Comparison of ENCODE assay signal across 8 mouse cellular contexts in genomic region chr16:33062682-33063131, GRCm38 (mm10). TPM values are rescaled to one million over a fixed set of nuclear protein-coding genes. Genes with fewer than 3 reads are reported as not detected.
DNase-seq lines count a peak whose midpoint lies in the region; ATAC-seq and TF ChIP-seq lines count a peak whose summit lies in the region.

No protein-coding gene starts in this region.

- H3K4me3 ChIP-seq in heart, embryonic 11.5 days (ENCODE audit: low read depth, low read length), result peak overlapping the region; percentile 74
- peak overlapping the region; percentile 81 for H3K4me3 ChIP-seq in intestine, embryonic 16.5 days (ENCODE audit: low read length)
- peak overlapping the region; percentile 81 for H3K4me3 ChIP-seq in liver, adult 2 months (ENCODE audit: insufficient read depth, low read depth, low read length)
- H3K4me3 ChIP-seq in myocyte, result peak overlapping the region; percentile 25

- peak overlapping the region; percentile 78 for H3K4me2 ChIP-seq in heart, embryonic 11.5 days
- peak overlapping the region; percentile 65 for H3K4me2 ChIP-seq in intestine, embryonic 16.5 days (ENCODE audit: low read depth, low read length)
- H3K4me2 ChIP-seq in myocyte (ENCODE audit: low read depth), result peak overlapping the region; percentile 79

- TF ChIP-seq CTCF in liver, adult 2 months (IDR thresholded peaks at IDR 0.05; ENCODE audit: low read depth, low read length), result no peak

- TF ChIP-seq POLR2A in liver, adult 2 months (IDR thresholded peaks at IDR 0.05; ENCODE audit: extremely low read depth, insufficient read depth, low read length), result no peak
- no peak for TF ChIP-seq POLR2A in myocyte (IDR thresholded peaks at IDR 0.05; ENCODE audit: insufficient read length, low read depth)

- intact Hi-C loops in heart, postnatal 10 days (cut with DNase I), result no loop called here

- H3K79me2 ChIP-seq in liver, adult 2 months (ENCODE audit: control insufficient read depth, insufficient read depth, low read length), result no peaks in the 10 kb centered on the region
- peaks cover 18% of the 10 kb centered on the region for H3K79me2 ChIP-seq in myocyte (ENCODE audit: control insufficient read depth, insufficient read depth)

- peak; percentile 73 for ATAC-seq in heart, embryonic 11.5 days (replicated peaks; ENCODE audit: insufficient number of reproducible peaks, low FRiP score, low TSS enrichment)
- peak; percentile 63 for ATAC-seq in erythroblast, adult 5-6 weeks (replicated peaks; ENCODE audit: low FRiP score, poor library complexity, severe bottlenecking)
- peak; percentile 81 for ATAC-seq in intestine, embryonic 16.5 days

- no peak for DNase-seq in heart, postnatal 10 days
- DNase-seq in NIH3T3 (ENCODE audit: low read depth), result peak; percentile 79
- DNase-seq in liver, adult 2 months (ENCODE audit: extremely low read depth, low read depth, low spot score), result peak; percentile 53
- peak; percentile 52 for DNase-seq in urinary bladder, postnatal 25 days (ENCODE audit: low spot score)

- H3K4me1 ChIP-seq in heart, embryonic 11.5 days (ENCODE audit: control insufficient read depth, insufficient read depth, low read length), result peaks cover 10% of the 10 kb centered on the region
- peaks cover 22% of the 10 kb centered on the region for H3K4me1 ChIP-seq in intestine, embryonic 16.5 days (ENCODE audit: control insufficient read depth, insufficient read depth, low read length)
- H3K4me1 ChIP-seq in liver, adult 2 months (ENCODE audit: control insufficient read depth, insufficient read depth, low read length), result peaks cover 25% of the 10 kb centered on the region

- no peaks in the 10 kb centered on the region for H3K27me3 ChIP-seq in heart, embryonic 11.5 days (ENCODE audit: control insufficient read depth, insufficient read depth, low read length)
- H3K27me3 ChIP-seq in intestine, embryonic 16.5 days (replicated peaks; ENCODE audit: control insufficient read depth, insufficient read depth, low read length), result no peaks in the 10 kb centered on the region
- H3K27me3 ChIP-seq in liver, adult 2 months (ENCODE audit: control insufficient read depth, insufficient read depth, low read length), result no peaks in the 10 kb centered on the region
- H3K27me3 ChIP-seq in myocyte (ENCODE audit: control insufficient read depth, insufficient read depth, insufficient read length), result no peaks in the 10 kb centered on the region

- under 1% methylated on average over 35 of the region's 35 CpGs for WGBS in heart, embryonic 11.5 days (ENCODE audit: insufficient replicate concordance)
- WGBS in intestine, embryonic 16.5 days, result under 1% methylated on average over 35 of the region's 35 CpGs
- WGBS in liver, adult 2 months, result 1% methylated on average over 31 of the region's 35 CpGs

- H3K9me3 ChIP-seq in heart, embryonic 11.5 days (replicated peaks; ENCODE audit: control insufficient read depth, low read length), result no peaks in the 10 kb centered on the region
- no peaks in the 10 kb centered on the region for H3K9me3 ChIP-seq in intestine, embryonic 16.5 days (ENCODE audit: control insufficient read depth, low read length)

- peaks cover 21% of the 10 kb centered on the region for H3K36me3 ChIP-seq in heart, embryonic 11.5 days (ENCODE audit: control insufficient read depth, insufficient read depth, low read length)
- peaks cover 19% of the 10 kb centered on the region for H3K36me3 ChIP-seq in intestine, embryonic 16.5 days (ENCODE audit: control insufficient read depth, insufficient read depth, low read length)
- peaks cover 16% of the 10 kb centered on the region for H3K36me3 ChIP-seq in liver, adult 2 months (ENCODE audit: control insufficient read depth, insufficient read depth, low read length)
- peaks cover 27% of the 10 kb centered on the region for H3K36me3 ChIP-seq in myocyte (ENCODE audit: control insufficient read depth, insufficient read depth)

- H3K27ac ChIP-seq in heart, embryonic 11.5 days (ENCODE audit: low read depth, low read length), result peak overlapping the region; percentile 86; the same call in 1 of the 2 replicates
- peak overlapping the region; percentile 91 for H3K27ac ChIP-seq in intestine, embryonic 16.5 days (ENCODE audit: low read length)
- H3K27ac ChIP-seq in liver, adult 2 months (replicated peaks; ENCODE audit: insufficient read depth, low read depth, low read length), result peak overlapping the region; percentile 54

- H3K9ac ChIP-seq in heart, embryonic 11.5 days (ENCODE audit: low read depth, low read length), result peak overlapping the region; percentile 74
- peak overlapping the region; percentile 70 for H3K9ac ChIP-seq in intestine, embryonic 16.5 days (ENCODE audit: low read depth, low read length)
- peak overlapping the region; percentile 82 for H3K9ac ChIP-seq in liver, adult 2 months (ENCODE audit: low read depth, low read length)

- peak overlapping the region; percentile 33 for H3ac ChIP-seq in myocyte (ENCODE audit: control insufficient read depth, insufficient read length)

TF ChIP-seq in myocyte, 11 proteins besides CTCF, POLR2A, EP300 and RAD21:
- no peak for TF ChIP-seq POLR2AphosphoS2 (IDR thresholded peaks at IDR 0.05; ENCODE audit: insufficient read length, low read depth)
- TF ChIP-seq TCF3 (IDR thresholded peaks at IDR 0.05; ENCODE audit: insufficient read length, low read depth), result no peak
- TF ChIP-seq MYOD1 (IDR thresholded peaks at IDR 0.05; ENCODE audit: control insufficient read depth in 1 of 3, insufficient read length in 2 of 3, low read depth in 2 of 3), result peak in 1 of 3 experiments; percentile 23

RNA-seq across cellular contexts. Expression of gene Lmln, which starts 0.4 kb away (rescaled TPM):
- 3.3 and 3.6 TPM in 2 replicates for polyA plus RNA-seq in heart, embryonic 11.5 days (2014; fragmentation: Nextera tagmentation; extraction: Ambion mirVana)
- total RNA-seq in heart, postnatal 10 days (2021), result 1 to 10 TPM; 2.2 to 2.3 TPM
- total RNA-seq in erythroblast, adult 5-6 weeks (2015; ENCODE audit: low replicate concordance), result 0.19 and 5.0 TPM in 2 replicates
- total RNA-seq in erythroblast, adult 5-6 weeks (2017; ENCODE audit: low replicate concordance), result 1.6 and 2.1 TPM in 2 replicates
- 1.7 and 1.8 TPM in 2 replicates for polyA plus RNA-seq in intestine, embryonic 16.5 days (2015; fragmentation: Nextera tagmentation; extraction: Ambion mirVana)
- total RNA-seq in liver, adult 2 months (2014; rRNA removed), result 1.4 and 1.8 TPM in 2 replicates
- polyA plus RNA-seq in liver, adult 2 months (2012; rRNA removed), result 0.78 and 0.81 TPM in 2 replicates
- 0.78 TPM for polyA plus RNA-seq in myocyte (2012; fragmentation: generic; extraction: Trizol)

RNA-seq across cellular contexts. Expression of gene Rpl35a, which starts 6.5 kb away (rescaled TPM):
- polyA plus RNA-seq in heart, embryonic 11.5 days (2014; fragmentation: Nextera tagmentation; extraction: Ambion mirVana), result 744 and 805 TPM in 2 replicates
- 100 to 1,000 TPM; 380 to 387 TPM for total RNA-seq in heart, postnatal 10 days (2021)
- total RNA-seq in erythroblast, adult 5-6 weeks (2015; ENCODE audit: low replicate concordance), result 575 and 588 TPM in 2 replicates
- total RNA-seq in erythroblast, adult 5-6 weeks (2017; ENCODE audit: low replicate concordance), result 282 and 445 TPM in 2 replicates
- polyA plus RNA-seq in intestine, embryonic 16.5 days (2015; fragmentation: Nextera tagmentation; extraction: Ambion mirVana), result 818 and 903 TPM in 2 replicates
- total RNA-seq in liver, adult 2 months (2014; rRNA removed), result 661 and 805 TPM in 2 replicates
- polyA plus RNA-seq in liver, adult 2 months (2012; rRNA removed), result 111 and 115 TPM in 2 replicates
- 2,314 TPM for polyA plus RNA-seq in myocyte (2012; fragmentation: generic; extraction: Trizol)

RNA-seq across cellular contexts. Expression of gene Iqcg, which starts 6.7 kb away (rescaled TPM):
- polyA plus RNA-seq in heart, embryonic 11.5 days (2014; fragmentation: Nextera tagmentation; extraction: Ambion mirVana), result 1.7 and 1.9 TPM in 2 replicates
- under 1 TPM; 0.24 to 0.30 TPM for total RNA-seq in heart, postnatal 10 days (2021)
- total RNA-seq in erythroblast, adult 5-6 weeks (2015; ENCODE audit: low replicate concordance), result not detected in 2 replicates
- not detected in 2 replicates for total RNA-seq in erythroblast, adult 5-6 weeks (2017; ENCODE audit: low replicate concordance)
- polyA plus RNA-seq in intestine, embryonic 16.5 days (2015; fragmentation: Nextera tagmentation; extraction: Ambion mirVana), result 1.7 and 1.9 TPM in 2 replicates
- 0.54 and 1.0 TPM in 2 replicates for total RNA-seq in liver, adult 2 months (2014; rRNA removed)
- 0.55 TPM in 2 replicates for polyA plus RNA-seq in liver, adult 2 months (2012; rRNA removed)
- polyA plus RNA-seq in myocyte (2012; fragmentation: generic; extraction: Trizol), result 0.80 TPM

Comparison
In these comparisons a context has a peak if more than half of its experiments do, and no peak if none do; other contexts are left out.
1. H3K4me3 ChIP-seq: peak in every context shown above with its lines; median percentile 81 in intestine, embryonic 16.5 days; 81 in liver, adult 2 months; 74 in heart, embryonic 11.5 days; 25 in myocyte.
2. DNase-seq: peak in NIH3T3 (single experiment), liver, adult 2 months (single experiment) and urinary bladder, postnatal 25 days (single experiment); none in heart, postnatal 10 days (0 of 2).
3. Peak in every context shown above with its lines, with median percentiles within 50 percentile points of each other: ATAC-seq, H3K27ac ChIP-seq, H3K4me2 ChIP-seq and H3K9ac ChIP-seq.